Comparison of ENCODE assay signal across 29 mouse cellular contexts in the genomic region with DNA sequence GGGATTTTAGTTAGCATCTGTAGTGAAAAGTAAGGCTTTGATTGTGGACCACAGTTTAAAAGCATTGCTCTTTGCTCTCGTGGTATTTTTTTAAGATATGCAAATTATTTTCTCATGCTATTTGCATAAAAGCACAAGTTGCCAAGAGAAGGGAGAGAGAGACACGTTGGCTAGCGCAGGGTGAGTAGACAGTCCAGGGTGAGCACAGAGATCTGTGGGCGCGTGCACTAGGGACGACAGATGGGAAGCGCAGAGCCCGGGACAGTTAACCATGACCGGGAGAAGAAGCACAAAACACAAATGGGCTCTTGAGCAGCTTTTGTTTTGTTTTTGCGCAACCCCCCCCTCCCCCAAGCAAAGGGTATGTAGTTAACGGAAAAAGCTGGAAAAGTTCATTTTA. TPM values are rescaled to one million over a fixed set of nuclear protein-coding genes. Genes with fewer than 3 reads are reported as not detected.
DNase-seq lines count a peak whose midpoint lies in the region; ATAC-seq and TF ChIP-seq lines count a peak whose summit lies in the region.
"Had no signal": no experiment of that assay in that cellular context is flagged by ENCODE, and none has a peak within 500 bp of the region (broad histone marks: within the 10 kb centered on the region; RNA-seq: fewer than 3 reads in every experiment).

No protein-coding gene starts in this region.

- no peaks in the 10 kb centered on the region for H3K27me3 ChIP-seq in lung, embryonic 14.5 days (ENCODE audit: insufficient read depth, low read length)
- no peaks in the 10 kb centered on the region for H3K27me3 ChIP-seq in MEL (ENCODE audit: control insufficient read depth in 1 of 2, insufficient read depth in 2 of 2, low read length in 2 of 2)
- H3K27me3 ChIP-seq: embryonic facial prominence, embryonic 13.5 days; heart, embryonic 12.5 days; hindbrain, embryonic 15.5 days; limb, embryonic 12.5 days; liver, embryonic 13.5 days; lung, embryonic 15.5 days; Patski had no signal

- H3K4me1 ChIP-seq in lung, embryonic 14.5 days (ENCODE audit: insufficient read depth) = no peaks in the 10 kb centered on the region
- peaks cover 17 to 23% of the 10 kb centered on the region in 2 experiments for H3K4me1 ChIP-seq in MEL (ENCODE audit: control insufficient read depth in 1 of 2, insufficient read depth in 2 of 2, low read length in 2 of 2)
- H3K4me1 ChIP-seq: embryonic facial prominence, embryonic 13.5 days; hindbrain, embryonic 15.5 days; limb, embryonic 12.5 days; lung, embryonic 15.5 days had no signal

- no peak; a peak in 1 of 4 replicates for TF ChIP-seq POLR2A in MEL (IDR thresholded peaks at IDR 0.05; ENCODE audit: control insufficient read depth in 1 of 2, insufficient read depth in 1 of 2, low read depth in 1 of 2, low read length in 2 of 2, poor library complexity in 1 of 2)

- TF ChIP-seq CTCF in lung, embryonic 14.5 days (IDR thresholded peaks at IDR 0.05; ENCODE audit: low read depth) = no peak
- TF ChIP-seq CTCF in MEL (IDR thresholded peaks at IDR 0.05 in 2 of 3, conservative IDR thresholded peaks at IDR 0.05 in 1 of 3; ENCODE audit: control insufficient read depth in 1 of 3, insufficient read depth in 1 of 3, low read depth in 2 of 3, low read length in 3 of 3, poor library complexity in 1 of 3, severe bottlenecking in 1 of 3) = no peak

- WGBS in lung, embryonic 14.5 days = 65% methylated on average over 11 of the region's 11 CpGs

- H3K4me2 ChIP-seq in lung, embryonic 14.5 days = no peak overlapping the region
- H3K4me2 ChIP-seq: embryonic facial prominence, embryonic 13.5 days; heart, embryonic 12.5 days; hindbrain, embryonic 15.5 days; limb, embryonic 12.5 days; liver, embryonic 13.5 days; lung, embryonic 15.5 days had no signal

- peaks cover 21% of the 10 kb centered on the region for H3K79me2 ChIP-seq in MEL (ENCODE audit: control insufficient read depth, insufficient read depth, low read length, poor library complexity)

- H3K36me3 ChIP-seq in lung, embryonic 14.5 days (ENCODE audit: insufficient read depth) = peaks cover 34% of the 10 kb centered on the region
- peaks cover 32 to 45% of the 10 kb centered on the region in 2 experiments for H3K36me3 ChIP-seq in MEL (ENCODE audit: control insufficient read depth in 1 of 2, insufficient read depth in 2 of 2, low read length in 2 of 2)
- H3K36me3 ChIP-seq: hindbrain, embryonic 15.5 days had no signal

- TF ChIP-seq EP300 in MEL (IDR thresholded peaks at IDR 0.05; ENCODE audit: low read depth in 1 of 2, low read length in 2 of 2) = no peak

- H3K4me3 ChIP-seq in lung, embryonic 14.5 days (ENCODE audit: low read depth, low read length) = no peak overlapping the region
- H3K4me3 ChIP-seq in MEL (ENCODE audit: control insufficient read depth in 1 of 2, insufficient read depth in 1 of 2, low read depth in 2 of 2, low read length in 2 of 2) = no peak overlapping the region
- H3K4me3 ChIP-seq: embryonic facial prominence, embryonic 13.5 days; erythroblast, embryonic 14.5 days; heart, embryonic 12.5 days; hindbrain, embryonic 15.5 days; limb, embryonic 12.5 days; liver, embryonic 13.5 days; lung, embryonic 15.5 days had no signal

- H3K9ac ChIP-seq in lung, embryonic 14.5 days = no peak overlapping the region
- H3K9ac ChIP-seq in MEL (ENCODE audit: control insufficient read depth, low read depth, low read length, poor library complexity, severe bottlenecking) = no peak overlapping the region
- H3K9ac ChIP-seq: embryonic facial prominence, embryonic 13.5 days; heart, embryonic 12.5 days; hindbrain, embryonic 15.5 days; limb, embryonic 12.5 days; liver, embryonic 13.5 days; lung, embryonic 15.5 days had no signal

- peak; percentile 33 to 56 for DNase-seq in cerebellum, postnatal 25 days
- DNase-seq in cerebellum, adult 8-10 months = no peak
- DNase-seq in heart, adult 11 months = peak; percentile 44
- DNase-seq in heart, postnatal 14 days = no peak
- DNase-seq in lung, embryonic 14.5 days = no peak
- DNase-seq in lung, adult 18-20 months = no peak
- DNase-seq in MEL (ENCODE audit: low read depth, low spot score) = peak; percentile 21
- no peak for DNase-seq in T-cell, adult 2 months (ENCODE audit: low spot score)
- DNase-seq: adrenal gland, adult 2 months; embryo, embryonic 11 days; gastrocnemius, postnatal 10 days; heart, adult 18-20 months; heart, postnatal 10 days; kidney, adult 9 months; kidney, postnatal 14 days; liver, embryonic 13.5 days; lung, postnatal 36 days; thymus, adult 2 months; thymus, postnatal 4 days had no signal

- H3K27ac ChIP-seq in lung, embryonic 14.5 days (ENCODE audit: low read depth) = no peak overlapping the region
- no peak overlapping the region for H3K27ac ChIP-seq in MEL (ENCODE audit: control insufficient read depth, low read depth, low read length)
- H3K27ac ChIP-seq: embryonic facial prominence, embryonic 13.5 days; hindbrain, embryonic 15.5 days; limb, embryonic 12.5 days; liver, embryonic 13.5 days; lung, embryonic 15.5 days; stomach, postnatal 0 days had no signal

- no peaks in the 10 kb centered on the region for H3K9me3 ChIP-seq in lung, embryonic 14.5 days (ENCODE audit: low read depth, low read length)
- H3K9me3 ChIP-seq in MEL (replicated peaks; ENCODE audit: insufficient read depth, low read length) = no peaks in the 10 kb centered on the region
- H3K9me3 ChIP-seq: embryonic facial prominence, embryonic 13.5 days; heart, embryonic 12.5 days; hindbrain, embryonic 15.5 days; limb, embryonic 12.5 days; liver, embryonic 13.5 days; lung, embryonic 15.5 days had no signal

- peak; percentile 59; the same call in 1 of the 2 replicates for ATAC-seq in lung, embryonic 14.5 days (ENCODE audit: insufficient read depth)
- ATAC-seq: intestine, embryonic 16.5 days; Patski had no signal

- no peak for TF ChIP-seq RAD21 in MEL (IDR thresholded peaks at IDR 0.05; ENCODE audit: low read depth, low read length)

- intact Hi-C loops in heart, postnatal 14 days (cut with DNase I) = no loop called here

TF ChIP-seq in MEL, 35 proteins besides CTCF, POLR2A, EP300 and RAD21:
- no peak for TF ChIP-seq JUND (IDR thresholded peaks at IDR 0.05; ENCODE audit: low read depth, low read length)
- TF ChIP-seq POLR2AphosphoS5 (IDR thresholded peaks at IDR 0.05; ENCODE audit: borderline replicate concordance, low read depth, low read length) = no peak
- no peak for TF ChIP-seq USF2 (IDR thresholded peaks at IDR 0.05; ENCODE audit: borderline replicate concordance in 1 of 2, insufficient read depth in 1 of 2, low read depth in 1 of 2, low read length in 2 of 2)
- TF ChIP-seq ZNF384 (IDR thresholded peaks at IDR 0.05; ENCODE audit: low read depth, low read length) = peak; percentile 22; the same call in 1 of the 2 replicates
- TF ChIP-seq USF1 (IDR thresholded peaks at IDR 0.05; ENCODE audit: low read depth, low read length) = no peak
- no peak for TF ChIP-seq E2F4 (IDR thresholded peaks at IDR 0.05; ENCODE audit: borderline replicate concordance, low read depth, low read length)

RNA-seq across cellular contexts. Expression of a gene that starts 15.2 kb away (rescaled TPM):
- total RNA-seq in heart, postnatal 14 days (2021) = 10 to 100 TPM in 1 of 2 experiments, 1 to 10 TPM in 1; 9.7 to 10.7 TPM
- polyA plus RNA-seq in lung, embryonic 14.5 days (2014; fragmentation: Nextera tagmentation; extraction: Ambion mirVana) = 6.0 TPM in 2 replicates
- 5.3 and 6.6 TPM in 2 replicates for total RNA-seq in MEL (2012; rRNA removed)
- 1 to 10 TPM in 1 of 2 experiments, not detected in 1; 9.3 TPM for polyA plus RNA-seq in MEL (2012; ENCODE audit: insufficient read depth in 1 of 2, insufficient read length in 2 of 2, low read depth in 1 of 2, low replicate concordance in 2 of 2, missing spikeins in 1 of 2)

RNA-seq across cellular contexts. Expression of a gene that starts 18.7 kb away (rescaled TPM):
- total RNA-seq in heart, postnatal 14 days (2021) = 1 to 10 TPM; 5.0 to 5.2 TPM
- polyA plus RNA-seq in lung, embryonic 14.5 days (2014; fragmentation: Nextera tagmentation; extraction: Ambion mirVana) = 12.6 and 13.2 TPM in 2 replicates
- 6.3 and 7.0 TPM in 2 replicates for total RNA-seq in MEL (2012; rRNA removed)
- polyA plus RNA-seq in MEL (2012; ENCODE audit: insufficient read depth in 1 of 2, insufficient read length in 2 of 2, low read depth in 1 of 2, low replicate concordance in 2 of 2, missing spikeins in 1 of 2) = 1 to 10 TPM in 1 of 2 experiments, not detected in 1; 5.1 TPM

RNA-seq across cellular contexts. Expression of a gene that starts 19.4 kb away (rescaled TPM):
- 1 to 10 TPM; 7.5 to 8.3 TPM for total RNA-seq in heart, postnatal 14 days (2021)
- polyA plus RNA-seq in lung, embryonic 14.5 days (2014; fragmentation: Nextera tagmentation; extraction: Ambion mirVana) = 18.4 and 19.4 TPM in 2 replicates
- total RNA-seq in MEL (2012; rRNA removed) = 5.1 and 5.5 TPM in 2 replicates
- 10 to 100 TPM in 1 of 2 experiments, not detected in 1; 12.3 TPM for polyA plus RNA-seq in MEL (2012; ENCODE audit: insufficient read depth in 1 of 2, insufficient read length in 2 of 2, low read depth in 1 of 2, low replicate concordance in 2 of 2, missing spikeins in 1 of 2)

RNA-seq across cellular contexts. Expression of a gene that starts 28.5 kb away (rescaled TPM):
- under 1 TPM; 0.24 to 0.78 TPM for total RNA-seq in heart, postnatal 14 days (2021)
- polyA plus RNA-seq in lung, embryonic 14.5 days (2014; fragmentation: Nextera tagmentation; extraction: Ambion mirVana) = 2.8 and 3.2 TPM in 2 replicates
- not detected in 2 replicates for total RNA-seq in MEL (2012; rRNA removed)
- polyA plus RNA-seq in MEL (2012; ENCODE audit: insufficient read depth in 1 of 2, insufficient read length in 2 of 2, low read depth in 1 of 2, low replicate concordance in 2 of 2, missing spikeins in 1 of 2) = not detected
- total RNA-seq: neutrophil, adult 5-6 weeks had no signal
- polyA plus RNA-seq: adrenal gland, adult 2 months; erythroblast, embryonic 14.5 days; liver, embryonic 13.5 days; Patski; thymus, adult 2 months had no signal

Comparison
In these comparisons a context has a peak if more than half of its experiments do, and no peak if none do; other contexts are left out.
1. DNase-seq: peak in cerebellum, postnatal 25 days (2 of 2), heart, adult 11 months (single experiment) and MEL (single experiment); none in cerebellum, adult 8-10 months (single experiment), heart, postnatal 14 days (0 of 2), lung, embryonic 14.5 days (single experiment), lung, adult 18-20 months (0 of 2) and T-cell, adult 2 months (single experiment).